Mouse (Mus musculus) embryo, embryonic 10 days (tissue): Measurements from ENCODE around the gene Nup54.
A peak's percentile ranks its signal among the peaks of the same experiment; 100 is the strongest.

Source experiments
- DNase-seq: peaks from one replicate; pipeline ENCODE4 v3.0.0-alpha.2; 2015; ENCODE audit warnings: low spot score

Nup54 gene

DNA sequence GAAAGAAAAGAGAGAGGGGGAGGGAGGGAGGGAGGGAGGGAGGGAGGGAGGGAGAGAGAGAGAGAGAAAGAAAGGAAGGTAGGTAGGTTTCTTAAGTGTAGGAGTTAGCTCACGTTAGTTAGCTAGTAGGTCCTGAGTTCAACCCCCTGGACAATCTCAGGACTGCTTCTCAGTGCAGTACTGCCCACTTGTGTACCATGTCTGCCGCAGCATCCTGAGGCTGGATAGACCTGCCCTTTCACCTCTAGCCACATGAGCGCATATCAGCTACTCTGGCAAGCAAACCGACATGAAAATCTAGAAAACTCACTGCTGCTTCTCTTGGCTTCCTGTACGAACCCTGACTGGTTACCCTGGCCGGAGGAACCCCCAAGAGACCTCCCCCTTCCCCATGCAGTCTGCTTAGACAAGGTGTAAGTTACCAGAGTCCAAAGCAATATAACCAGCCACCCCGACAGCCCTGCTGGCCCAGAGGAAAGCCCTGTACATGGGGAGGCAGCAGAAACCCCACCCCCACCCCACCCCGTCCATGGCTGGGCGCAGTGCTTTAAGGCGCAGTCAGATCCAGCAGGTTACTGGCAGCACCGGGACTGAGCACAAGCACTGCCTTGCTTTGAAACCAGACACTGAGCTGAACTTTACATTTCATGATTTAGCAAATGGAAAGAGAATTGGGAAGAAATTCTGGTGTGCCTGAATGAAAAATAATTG is 21.6 kb downstream of the Nup54 start:
- no peak for DNase-seq

DNA sequence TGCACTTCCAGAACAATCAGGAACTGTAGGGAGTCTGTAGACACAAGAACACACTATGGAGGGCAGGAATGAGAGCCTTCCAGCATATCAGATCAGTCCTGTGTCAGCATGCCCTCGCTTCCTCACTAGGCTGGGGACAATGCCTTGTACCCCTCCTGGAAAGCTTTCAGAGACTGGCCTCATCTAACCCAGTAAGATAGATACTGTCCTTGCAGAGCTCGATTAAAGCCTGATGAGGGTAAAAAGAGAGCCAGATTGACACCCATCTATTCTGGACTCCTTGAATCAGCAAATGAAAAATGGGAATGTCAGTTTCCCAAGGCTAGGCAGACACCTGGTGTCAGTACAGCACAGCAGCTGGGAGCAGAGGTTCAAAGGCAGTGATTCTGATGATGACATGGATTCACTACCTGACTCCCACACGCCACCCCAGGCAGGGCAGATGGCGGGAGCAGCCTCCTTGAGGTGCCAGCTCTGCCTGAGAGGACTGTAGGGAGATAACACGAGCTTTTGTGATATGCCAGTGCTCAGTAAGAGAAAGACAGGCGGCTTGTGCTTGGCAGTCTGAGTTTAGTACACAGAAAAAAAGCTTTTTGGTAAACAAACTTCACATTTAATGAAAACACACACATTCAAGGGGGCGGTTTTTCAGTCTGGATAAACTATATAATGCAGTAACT is 23.4 kb downstream of the Nup54 start:
- DNase-seq: no peak

DNA sequence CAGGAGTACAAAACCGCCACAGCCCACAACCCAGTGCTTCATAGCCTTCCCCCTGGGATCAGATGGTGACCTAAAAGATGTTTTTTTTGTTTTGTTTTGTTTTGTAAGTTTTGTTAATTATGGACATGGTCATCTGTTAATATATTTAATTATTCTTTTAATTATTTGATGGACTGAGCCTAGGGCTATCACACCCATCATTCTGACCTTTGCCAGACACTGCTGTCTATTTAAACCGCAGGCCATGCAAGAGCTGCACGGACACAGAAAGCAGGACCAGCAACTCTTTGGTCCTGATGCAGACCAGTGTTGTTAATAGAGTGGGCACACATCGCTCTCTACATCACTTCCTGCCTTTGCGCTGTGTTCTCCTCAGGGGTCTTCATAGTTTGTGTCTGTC is 24.5 kb downstream of the Nup54 start:
- DNase-seq: no peak

GRCm38 (mm10) chr5:92409361-92410155 is 25.5 kb downstream of the Nup54 start:
- DNase-seq: no peak

DNA sequence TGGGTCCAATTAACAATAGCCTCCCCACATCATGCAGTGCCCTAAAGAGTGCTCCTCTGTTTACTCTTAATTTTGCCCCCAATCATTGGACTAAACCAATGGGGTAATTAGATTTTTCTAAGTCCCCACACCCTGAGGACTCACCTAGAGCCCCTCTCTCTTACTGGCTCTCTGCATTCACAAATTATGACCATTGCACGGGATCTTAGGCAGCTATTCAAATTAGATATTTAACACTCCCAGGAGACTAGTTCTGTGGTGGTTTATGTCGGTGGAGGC is 30.7 kb downstream of the Nup54 start:
- DNase-seq: no peak

DNA sequence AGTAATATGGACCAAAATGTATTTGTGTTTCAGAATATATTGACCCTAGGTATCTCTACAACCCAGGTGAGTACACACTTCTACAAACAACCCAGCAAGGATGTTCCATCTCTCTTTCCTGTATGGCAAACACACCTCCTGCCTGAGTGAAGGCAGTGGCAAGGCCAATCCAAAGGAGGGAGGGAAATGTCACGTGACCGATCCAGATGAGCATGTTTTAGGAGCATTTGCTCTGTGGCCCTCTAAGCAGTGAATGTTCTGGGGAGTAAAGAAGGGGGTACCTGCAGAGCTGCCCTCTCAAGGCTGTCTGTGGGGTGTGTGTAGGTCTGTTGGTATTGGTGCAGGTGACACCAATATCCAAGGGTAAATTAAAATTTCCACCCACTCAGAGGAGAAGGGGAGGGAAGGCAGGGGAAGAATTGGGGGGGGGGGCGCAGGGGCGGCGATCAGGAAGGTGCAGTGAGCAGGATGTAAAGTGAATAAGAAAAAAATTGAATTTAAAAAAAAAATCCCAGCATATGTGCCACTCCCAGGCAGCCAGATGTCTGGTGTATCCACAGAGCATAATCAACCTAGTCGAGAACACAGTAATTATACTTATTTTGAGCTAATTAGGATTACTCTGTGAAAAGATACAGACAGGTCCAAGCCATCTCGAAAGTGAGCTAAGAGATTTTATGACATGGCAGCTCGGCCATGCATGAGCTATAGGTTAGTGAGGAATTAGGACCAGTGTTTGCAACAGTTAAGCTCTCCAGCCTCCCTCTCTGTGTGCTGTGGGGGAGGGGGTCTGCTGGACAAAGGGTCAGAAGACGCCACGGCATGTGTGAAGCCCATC is 31.2 kb downstream of the Nup54 start:
- peak; percentile 81 for DNase-seq

- DNase-seq: no peak
Observed at GRCm38 (mm10) chr5:92402816-92403215, 32.2 kb downstream of the Nup54 start.

GRCm38 (mm10) chr5:92398153-92398552 is 36.9 kb downstream of the Nup54 start:
- DNase-seq: peak; percentile 94

- DNase-seq: no peak
Observed at GRCm38 (mm10) chr5:92396476-92396875, 38.5 kb downstream of the Nup54 start.

GRCm38 (mm10) chr5:92395764-92396163 is 39.3 kb downstream of the Nup54 start:
- DNase-seq: no peak

DNA sequence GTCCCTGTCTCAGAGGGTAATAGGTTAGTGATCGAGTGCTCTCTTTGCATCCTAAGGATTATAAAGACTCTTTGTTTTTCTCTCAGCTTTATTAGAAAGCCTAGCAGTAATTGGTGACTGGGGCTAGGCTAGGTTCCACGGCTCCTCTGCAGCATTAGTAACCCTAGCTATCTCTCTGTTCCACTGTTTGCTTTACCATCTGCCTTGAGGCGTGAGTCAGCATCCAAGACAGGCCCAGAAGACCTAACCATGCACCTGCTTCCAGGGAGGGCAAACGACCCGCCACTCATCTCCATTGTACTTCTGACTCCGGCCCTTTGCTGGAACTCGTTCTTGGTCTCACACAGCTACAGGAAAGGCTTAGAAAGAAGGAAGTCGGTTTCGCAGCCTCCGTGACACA is 41.2 kb downstream of the Nup54 start:
- no peak for DNase-seq

GRCm38 (mm10) chr5:92392542-92392941 is 42.5 kb downstream of the Nup54 start:
- no peak for DNase-seq

DNA sequence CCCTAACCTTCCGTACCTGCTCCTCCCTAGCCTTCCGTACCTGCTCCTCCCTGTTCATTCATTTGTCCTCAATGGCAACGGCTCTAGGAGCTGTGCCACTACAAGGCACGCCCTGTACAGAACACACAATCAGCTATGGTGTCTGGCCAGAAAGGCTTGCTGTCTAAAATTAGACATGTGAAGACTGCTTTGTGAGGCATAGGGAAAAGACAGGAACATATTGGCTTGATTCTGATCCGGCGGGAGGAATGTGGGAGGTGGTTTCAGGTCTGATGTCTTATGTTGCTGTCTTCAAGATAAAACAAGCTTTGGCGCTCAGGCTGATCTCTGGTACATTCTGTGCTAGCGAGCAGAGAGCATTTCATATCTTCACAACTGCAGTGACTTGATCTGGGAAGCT is 44.4 kb downstream of the Nup54 start:
- no peak for DNase-seq

DNA sequence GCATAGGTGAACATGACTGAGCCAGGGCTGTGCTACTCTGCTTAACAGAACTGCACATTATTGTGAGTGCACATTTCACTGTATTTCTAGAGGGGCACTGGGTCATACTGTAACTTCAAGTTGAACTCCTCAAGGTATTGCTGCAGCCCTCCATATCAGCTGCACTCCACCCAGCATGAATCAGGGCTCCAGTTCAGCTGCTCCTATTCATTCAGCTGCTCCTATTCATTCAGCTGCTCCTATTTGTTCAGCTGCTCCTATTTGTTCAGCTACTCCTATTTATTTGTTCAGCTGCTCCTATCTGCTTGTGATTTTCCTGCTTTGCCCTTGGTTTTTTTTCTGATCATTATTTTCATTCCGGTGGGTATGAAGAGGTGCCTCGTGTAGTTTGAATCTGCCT is 45.0 kb downstream of the Nup54 start:
- no peak for DNase-seq

DNA sequence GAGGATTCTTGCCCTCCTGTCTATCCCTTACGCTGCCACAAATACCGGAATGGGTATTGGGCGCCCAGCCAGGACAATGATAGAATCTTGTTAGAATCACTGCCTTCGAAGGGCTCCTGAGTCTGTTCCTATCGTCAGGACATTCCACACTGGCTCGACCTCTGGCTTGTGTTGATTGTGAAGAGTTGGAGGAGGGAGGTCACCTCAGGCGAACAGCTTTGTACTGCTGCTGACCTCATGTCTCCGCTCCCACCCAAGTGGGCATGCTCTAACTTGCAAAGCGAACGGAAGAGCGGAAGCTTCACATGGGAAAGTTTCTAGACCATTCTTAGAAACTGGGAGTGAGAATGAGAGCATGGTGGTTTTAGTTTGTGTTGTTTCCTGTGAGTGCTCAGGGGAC is 47.6 kb downstream of the Nup54 start:
- no peak for DNase-seq

- DNase-seq: peak; percentile 36
Observed at GRCm38 (mm10) chr5:92386643-92387042, 48.4 kb downstream of the Nup54 start.

- DNase-seq: no peak
Observed at GRCm38 (mm10) chr5:92386102-92386501, 48.9 kb downstream of the Nup54 start.

GRCm38 (mm10) chr5:92384855-92385254 is 50.2 kb downstream of the Nup54 start:
- peak; percentile 54 for DNase-seq

DNA sequence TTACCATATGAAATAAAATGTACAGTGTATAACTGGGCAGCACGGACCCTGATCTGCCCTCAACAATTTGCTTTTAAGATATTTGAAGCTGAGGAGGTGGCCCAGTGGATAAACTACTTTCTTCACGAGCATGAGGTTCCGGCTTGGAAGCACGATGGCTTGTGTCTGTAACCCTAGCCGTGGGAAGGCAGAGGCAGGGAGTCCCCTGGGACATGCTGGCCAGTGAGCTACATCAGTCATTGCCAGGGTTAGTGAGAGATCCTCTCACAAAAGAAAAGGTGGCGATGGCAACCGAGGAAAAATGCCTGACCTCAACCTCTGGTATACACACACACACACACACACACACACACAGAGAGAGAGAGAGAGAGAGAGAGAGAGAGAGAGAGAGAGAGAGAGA is 51.3 kb downstream of the Nup54 start:
- DNase-seq: peak; percentile 71

DNA sequence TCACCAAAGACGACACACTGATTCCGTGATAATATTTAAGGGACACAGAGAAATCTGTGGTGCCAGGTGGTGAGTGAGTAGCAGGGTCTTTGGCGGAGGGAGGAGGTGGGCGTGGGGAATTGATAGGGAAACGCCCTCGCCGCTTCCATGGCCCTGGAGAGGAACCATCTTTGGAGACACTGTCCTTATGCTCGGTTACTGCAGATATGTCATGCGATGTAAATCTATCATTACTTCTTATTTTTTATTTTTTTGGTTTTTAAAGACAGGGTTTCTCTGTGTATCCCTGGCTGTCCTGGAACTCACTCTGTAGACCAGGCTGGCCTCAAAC is 52.7 kb downstream of the Nup54 start:
- DNase-seq: no peak

DNA sequence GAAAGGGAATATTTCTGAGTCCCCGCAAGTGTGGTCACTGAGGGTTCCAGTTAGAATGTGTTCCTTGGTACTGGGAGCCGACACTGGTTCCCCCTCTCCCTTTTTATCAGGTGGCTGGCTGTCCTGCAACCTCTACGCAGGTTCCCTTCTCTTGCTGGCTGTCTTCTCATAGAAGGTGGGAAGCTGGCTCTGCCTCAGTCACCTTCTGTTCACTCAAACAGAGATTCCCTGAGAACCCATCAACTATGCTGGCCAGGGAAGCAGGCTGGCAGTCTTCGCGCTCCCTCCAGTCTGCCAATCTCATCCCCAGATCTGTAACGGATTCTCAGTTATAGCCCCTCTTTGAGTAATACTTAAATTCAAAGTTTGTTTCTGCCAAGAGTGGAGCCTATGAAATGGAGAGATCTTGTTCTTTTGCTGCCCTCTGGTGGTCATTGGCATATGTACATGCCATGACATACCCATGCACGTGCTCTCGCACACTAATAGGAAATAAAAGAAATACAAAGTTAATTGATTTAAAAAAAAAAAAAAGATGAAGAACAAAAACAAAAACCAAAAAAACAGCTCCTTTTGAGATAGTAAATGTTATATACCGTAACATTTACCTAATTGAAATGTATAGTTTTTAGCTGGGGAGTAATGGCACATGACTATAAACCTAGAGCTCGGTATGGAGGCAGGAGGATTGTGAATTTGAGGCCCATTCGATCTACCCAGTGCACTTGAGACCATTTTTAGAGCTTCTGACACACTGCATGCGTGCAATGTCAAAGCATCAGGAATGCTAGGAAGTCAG is 53.3 kb downstream of the Nup54 start:
- peak; percentile 93 for DNase-seq
